Mouse (Mus musculus) naive thymus-derived CD4-positive, alpha-beta T cell, adult 2 months (primary cell): Measurements from ENCODE around the gene Ckap4.
"Not testable (repeated sequence)": the region's sequence is repeated elsewhere in the genome, so short reads cannot be mapped to it uniquely, and the experiment has no call there.

Source experiments
- DNase-seq: peaks from one replicate; pipeline ENCODE4 v3.0.0-alpha.2; 2011; ENCODE audit warnings: low read depth

Gene Ckap4

DNA sequence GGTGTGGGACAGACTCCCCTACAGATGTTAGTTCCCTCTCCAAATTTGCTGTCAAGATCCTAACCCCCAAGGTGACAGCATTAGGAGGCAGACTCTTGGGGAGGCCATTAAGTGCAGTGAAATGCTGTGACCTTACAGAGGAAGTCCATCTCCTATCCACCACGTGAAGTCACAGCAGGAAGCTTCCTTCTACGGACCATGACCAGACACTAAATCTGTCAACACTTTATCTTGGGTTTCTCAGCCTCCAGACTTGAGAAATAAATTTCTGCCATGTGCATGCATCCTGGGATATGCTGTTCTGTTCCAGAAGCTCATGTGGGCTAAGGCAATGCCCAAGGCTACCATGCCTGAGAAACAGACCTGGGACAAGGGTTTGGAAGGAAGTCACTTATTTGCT is 35.0 kb downstream of the Ckap4 start:
- no peak for DNase-seq

DNA sequence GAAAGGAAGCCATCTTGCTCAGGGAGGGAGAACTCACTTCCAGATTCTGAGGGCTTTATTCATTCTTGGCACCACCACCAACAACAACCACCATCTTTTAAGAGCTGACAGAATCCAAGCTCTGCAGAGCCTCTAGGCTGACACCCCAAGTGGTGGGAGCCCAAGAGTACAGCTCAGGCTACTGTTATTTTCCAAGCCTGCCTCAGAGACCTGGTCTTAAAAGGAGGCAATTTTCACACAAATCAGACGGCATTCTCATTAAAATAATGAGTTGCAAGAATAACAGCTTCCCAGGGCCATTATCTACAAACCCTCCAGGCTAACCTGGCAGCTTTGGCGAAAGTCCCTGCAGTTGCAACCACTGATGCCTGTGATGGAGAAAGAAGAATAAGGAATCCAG is 37.1 kb downstream of the Ckap4 start:
- no peak for DNase-seq

DNA sequence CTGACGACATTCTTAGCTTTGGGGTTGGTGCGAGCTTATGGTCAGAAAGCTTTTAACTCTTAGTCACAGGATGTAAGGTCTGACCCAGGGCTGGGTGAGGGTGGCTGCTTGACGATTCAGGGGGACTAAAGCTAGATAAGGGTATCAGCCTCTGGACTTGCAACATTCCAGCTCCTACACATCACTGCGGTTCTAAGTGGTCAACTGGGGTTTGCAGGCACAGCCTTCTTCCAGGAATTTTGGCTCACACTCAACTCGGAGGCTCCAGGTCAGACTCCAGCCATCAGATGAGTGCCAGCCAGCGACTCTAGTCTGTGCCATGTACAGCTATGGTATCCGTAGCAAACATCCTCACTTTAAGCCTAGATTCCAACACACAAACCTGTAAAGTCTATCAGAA is 39.4 kb downstream of the Ckap4 start:
- DNase-seq, result no peak

DNA sequence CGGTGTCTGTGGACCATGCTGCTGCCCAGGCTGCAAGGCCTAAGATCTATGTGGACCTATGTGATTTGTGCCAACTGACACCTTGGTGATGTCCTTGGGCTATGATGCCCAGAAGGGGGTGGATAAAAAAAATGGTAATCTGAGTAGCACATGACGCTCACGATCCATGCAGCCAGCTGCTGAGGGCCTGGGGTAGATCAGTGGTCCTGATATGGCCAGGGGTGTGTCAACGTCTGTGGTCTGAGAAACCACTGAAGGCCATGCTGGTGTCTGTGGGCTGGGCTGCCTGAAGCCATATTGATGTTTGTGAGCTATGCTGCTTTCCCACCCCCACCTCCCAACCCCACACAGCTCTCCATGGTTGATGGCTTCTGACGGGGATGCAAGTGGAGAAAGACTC is 43.7 kb downstream of the Ckap4 start:
- DNase-seq, result no peak

DNA sequence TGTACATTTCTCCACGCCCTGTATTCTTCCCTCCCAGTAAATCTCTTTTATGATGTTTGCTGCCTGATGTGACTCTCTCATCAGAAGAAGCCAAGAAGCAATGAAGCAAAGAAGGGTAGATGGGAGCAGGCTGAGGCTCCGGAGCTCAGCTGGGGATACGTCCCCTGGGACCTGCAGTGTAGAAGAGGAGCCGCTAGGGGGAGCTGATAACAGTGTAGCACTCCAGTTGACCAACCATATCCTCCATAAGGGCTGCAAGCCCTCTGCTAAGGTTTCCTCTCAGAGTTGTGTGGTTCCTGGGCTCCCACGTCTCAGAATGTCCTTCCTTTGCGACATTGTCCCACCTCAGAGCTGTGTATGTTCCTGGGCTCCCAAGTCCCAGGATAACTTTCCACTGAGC is 45.5 kb downstream of the Ckap4 start:
- peak; percentile 71 for DNase-seq

DNA sequence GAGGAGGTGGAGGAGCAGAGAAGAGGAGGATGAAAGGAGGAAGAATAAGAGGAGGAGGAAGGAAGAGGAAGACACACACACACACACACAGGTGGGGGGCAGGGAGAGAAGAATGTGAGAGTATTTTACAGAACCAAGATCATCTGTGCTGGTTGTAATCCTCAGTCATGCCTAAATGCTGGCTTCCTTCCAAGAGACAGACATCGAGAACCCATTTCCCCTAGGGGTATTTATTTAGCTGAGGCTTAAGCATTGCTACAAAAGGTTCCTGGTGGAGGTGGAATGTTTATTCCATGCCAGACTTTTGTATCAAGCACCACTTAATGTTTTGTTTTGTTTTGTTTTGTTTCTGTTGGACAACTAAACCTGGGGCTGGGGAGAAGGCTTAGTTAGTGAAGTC is 49.2 kb downstream of the Ckap4 start:
- no peak for DNase-seq

DNA sequence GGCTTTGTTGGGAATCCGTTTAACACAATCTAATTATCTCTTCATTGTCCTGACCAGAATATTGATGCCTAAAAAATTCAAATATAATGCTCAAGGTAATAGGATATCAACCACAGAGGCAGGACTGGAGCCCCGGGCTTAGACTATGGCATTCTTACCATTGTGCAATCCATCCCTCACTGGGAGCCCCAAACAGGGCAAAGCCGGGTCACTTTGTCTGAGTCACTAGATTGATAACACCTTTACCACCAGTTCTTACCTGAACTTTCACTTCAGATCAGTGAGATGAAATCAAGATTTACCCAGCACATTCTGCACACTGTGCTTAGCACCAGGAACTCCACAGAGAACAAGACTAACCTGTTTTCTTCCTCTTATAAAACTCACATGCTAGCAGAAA is 50.3 kb downstream of the Ckap4 start:
- no peak for DNase-seq

DNA sequence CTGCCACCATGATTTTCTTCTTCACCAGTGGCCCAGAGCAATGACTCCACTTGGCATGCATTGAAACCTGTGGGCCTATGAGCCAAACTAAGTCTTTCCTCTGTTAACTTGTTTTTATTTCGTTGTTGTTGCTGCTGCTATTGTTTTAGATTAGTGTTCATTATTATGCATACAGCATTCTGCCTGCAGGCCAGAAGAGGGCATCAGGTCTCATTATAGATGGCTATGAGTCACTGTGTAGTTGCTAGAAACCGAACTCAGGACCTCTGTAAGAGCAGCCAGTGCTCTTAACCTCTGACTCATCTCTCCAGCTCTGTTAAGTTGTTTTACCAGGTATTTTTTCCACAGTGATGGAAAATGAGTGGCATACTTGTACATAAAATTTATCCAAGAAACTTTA is 50.8 kb downstream of the Ckap4 start:
- no peak for DNase-seq

DNA sequence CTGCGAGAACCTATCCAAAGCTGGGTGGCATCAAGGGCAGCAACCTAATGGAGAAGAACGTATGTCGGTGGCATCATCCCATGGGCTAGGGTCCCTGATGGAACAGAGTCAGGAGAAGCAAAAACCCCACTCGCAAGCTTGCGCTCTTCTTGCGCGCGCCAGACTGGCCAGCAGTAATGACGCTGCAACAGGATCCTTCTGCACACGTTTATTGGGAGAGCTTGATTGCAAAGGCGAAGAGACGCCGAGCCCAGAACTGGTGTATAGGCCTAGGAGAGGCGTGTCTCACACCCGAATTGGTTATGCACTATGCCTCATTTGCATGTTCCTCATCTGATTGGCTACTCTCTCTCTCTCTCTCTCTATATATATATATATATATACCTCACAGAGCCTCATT is 51.4 kb downstream of the Ckap4 start:
- not testable (repeated sequence) for DNase-seq

DNA sequence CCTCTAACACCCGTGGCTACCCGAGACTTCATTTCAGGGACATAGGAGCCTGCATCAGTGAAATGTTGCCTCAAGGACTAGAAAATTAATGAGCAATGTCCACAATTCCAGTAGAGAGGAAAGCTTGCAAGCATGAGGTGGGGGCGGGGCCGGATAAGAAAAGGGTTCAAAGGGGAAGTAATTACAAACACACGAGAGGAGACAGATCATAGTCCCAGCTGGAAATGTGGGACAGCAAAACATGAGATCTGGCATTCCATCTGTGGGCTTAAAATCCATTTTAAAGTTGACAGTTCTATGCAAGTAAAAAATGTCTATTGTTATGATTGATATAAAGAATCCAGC is 52.6 kb downstream of the Ckap4 start:
- no peak for DNase-seq

DNA sequence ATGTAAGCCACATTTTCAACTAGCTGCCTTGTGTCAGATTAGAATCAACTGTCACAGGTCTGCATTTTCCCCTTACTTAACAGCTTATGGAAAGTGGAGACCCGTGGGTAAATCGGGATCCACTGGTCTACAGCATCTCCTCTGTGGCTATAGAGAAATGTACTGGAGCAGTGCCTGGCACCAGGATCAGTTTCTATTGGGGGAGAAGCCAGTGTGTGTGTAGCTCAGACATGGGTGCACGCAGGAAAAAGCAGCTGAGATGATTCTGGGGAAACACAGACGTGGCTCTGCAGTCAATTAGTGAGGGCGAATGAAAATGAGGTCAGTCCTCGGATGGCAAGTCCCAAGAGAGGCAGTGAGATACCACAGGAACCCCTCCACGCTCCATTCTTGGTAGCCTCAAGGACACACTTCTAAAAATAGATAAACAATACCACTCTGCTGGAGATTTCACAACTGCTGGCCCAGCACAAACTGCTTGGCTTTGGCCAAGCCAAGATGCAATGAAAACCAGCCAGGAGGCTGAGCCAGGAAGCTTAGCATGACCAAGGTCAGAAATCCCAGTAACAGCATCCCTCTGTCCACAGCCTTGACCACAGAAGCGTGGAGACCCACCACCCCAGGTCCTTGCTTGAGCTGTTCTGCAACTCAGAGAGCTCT is 53.1 kb downstream of the Ckap4 start:
- DNase-seq, result no peak

DNA sequence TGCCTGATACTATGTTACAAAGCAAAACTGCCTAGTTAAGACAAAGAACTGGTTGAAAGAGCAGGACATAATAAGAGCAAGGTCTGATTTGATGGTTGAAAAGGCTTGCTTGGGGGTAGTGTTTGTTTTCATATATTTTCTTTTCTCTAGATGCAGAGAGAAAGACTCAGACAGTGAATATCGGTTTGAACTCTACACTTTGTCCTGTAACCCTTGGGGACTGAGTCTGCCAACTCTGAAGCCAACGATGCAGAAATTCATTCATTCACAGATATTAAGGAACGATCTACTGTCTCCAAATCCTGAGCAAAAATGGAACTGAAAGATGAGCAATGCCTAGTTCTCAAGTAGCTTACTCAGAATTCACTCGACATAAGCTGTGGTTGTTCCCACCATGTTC is 53.7 kb downstream of the Ckap4 start:
- no peak for DNase-seq

DNA sequence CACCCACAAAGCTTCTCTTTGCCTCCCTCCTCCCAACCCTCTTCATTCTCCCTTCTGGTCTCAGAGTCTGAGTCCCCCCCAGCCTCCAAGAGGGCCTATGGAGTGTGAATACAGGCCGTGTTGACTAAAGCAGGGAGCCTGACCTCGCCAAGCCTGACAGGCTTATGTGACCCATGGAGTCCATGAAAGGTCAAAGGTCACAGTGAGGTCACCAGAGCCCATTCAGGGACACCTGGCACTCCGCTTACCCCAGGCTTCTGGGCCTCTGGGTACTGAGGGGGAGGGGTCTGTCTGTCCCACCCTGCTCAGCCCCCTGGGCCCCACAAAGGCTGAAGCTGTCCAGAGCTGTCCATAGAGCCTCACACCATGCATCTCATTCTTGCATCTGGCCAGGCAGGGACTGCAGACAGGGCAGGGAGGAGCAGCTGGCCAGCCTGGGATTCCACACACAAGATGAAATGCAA is 56.2 kb downstream of the Ckap4 start:
- no peak for DNase-seq

DNA sequence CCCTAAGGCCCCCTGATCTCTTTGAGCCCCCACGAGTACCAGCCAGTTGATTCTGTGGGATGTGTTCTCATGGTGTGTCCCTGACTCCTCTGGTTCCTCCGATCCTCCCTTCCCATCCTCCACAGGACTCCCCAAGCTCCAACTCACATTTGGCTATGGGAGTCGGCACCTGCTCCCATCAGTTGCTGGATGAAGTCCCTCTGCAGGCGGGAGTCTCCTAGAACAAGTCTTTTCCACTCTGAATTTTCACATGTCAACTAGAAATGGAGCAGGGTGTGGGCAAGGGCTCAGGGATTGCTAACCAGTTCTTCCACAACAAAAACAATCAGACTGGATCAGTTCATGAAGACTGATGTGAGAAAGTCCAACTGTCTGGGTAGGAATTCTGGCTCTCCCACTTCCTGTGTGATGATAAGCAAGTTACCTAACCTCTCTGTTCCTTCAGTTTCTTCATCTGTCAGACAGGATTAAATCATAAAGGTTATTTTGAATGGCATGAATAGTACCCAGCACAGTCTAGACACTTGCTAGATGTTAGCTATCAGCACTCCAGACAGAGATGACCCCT is 56.7 kb downstream of the Ckap4 start:
- no peak for DNase-seq
